Mouse (Mus musculus) lung, adult 18-20 months (tissue): ENCODE results near the gene Btrc.
A peak's percentile ranks its signal among the peaks of the same experiment; 100 is the strongest.
"Not testable (repeated sequence)": the region's sequence is repeated elsewhere in the genome, so short reads cannot be mapped to it uniquely, and the experiment has no call there.

Experiments
- DNase-seq, 2 experiments: peaks; one replicate each; pipeline ENCODE4 v3.0.0; 2022; ENCODE audit warnings: mixed read lengths in 2 of 2

Gene Btrc

DNA sequence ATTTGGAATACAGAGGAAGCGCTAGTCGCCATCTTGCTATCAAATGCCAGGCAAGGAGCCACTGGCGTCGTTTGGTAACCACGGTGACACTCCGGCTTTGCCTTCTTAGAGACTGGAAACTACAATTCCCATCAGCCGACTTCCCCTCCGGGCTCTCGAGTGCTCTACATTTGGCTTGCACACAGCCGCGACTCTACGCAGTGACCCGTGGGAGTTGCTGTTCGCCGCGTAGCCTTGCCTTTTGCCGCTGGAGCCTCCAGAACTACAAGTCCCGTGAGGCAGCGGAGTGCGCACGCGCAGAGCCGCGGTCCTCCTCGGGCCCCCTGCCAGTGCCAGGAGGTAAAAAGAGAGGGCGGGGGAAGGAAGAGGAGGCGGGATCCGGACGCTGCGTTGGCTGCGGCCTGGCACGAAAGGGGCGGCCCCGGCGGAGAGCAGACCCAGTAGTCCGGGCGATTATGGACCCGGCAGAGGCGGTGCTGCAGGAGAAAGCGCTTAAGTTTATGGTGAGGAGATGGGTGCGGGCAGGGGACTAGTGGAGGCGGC lies at the start of gene Btrc:
Gene Btrc (plus strand): TSS at position 351 of the 543 bp plus-strand sequence.
- DNase-seq: peak; percentile 100

DNA sequence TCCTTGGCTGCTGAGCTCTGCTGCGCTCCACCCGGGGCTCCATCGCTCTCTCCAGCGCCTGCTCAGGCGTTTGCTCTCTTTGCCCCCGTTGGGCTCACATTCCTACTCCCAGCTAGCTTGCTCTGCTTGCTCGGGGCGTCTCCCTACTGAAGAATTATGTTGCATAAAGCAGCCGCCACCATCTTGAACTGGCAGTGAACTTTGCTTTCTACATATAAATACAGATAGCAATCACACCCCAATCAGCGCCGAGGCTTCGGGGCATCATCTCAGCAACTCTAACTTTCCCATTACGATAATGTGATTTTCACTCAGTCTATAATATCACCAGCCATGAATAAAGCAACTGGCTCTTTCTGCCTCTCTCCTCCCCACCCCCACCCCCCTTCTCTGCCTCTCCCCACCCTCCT lies 46.1 kb upstream of the Btrc start:
- no peak for DNase-seq

DNA sequence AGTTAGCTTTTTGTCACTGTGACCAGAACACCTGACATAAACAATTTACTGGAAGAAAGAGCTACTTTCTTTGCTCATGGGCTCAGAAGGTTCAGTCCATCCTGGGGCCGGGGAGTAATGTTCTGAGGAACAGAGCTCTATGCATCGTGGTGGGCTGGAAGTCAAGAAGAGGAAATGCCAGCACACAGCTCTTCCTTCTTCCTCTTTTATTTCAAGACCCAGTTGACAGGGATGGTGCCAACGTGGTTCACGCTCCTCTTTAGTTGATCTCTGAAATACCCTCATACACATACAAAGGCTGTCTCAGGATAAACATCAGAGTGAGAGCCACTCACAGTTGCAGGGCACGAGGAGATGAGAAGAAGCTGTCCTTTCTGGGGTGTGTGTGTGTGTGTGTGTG lies 42.5 kb upstream of the Btrc start:
- no peak for DNase-seq

DNA sequence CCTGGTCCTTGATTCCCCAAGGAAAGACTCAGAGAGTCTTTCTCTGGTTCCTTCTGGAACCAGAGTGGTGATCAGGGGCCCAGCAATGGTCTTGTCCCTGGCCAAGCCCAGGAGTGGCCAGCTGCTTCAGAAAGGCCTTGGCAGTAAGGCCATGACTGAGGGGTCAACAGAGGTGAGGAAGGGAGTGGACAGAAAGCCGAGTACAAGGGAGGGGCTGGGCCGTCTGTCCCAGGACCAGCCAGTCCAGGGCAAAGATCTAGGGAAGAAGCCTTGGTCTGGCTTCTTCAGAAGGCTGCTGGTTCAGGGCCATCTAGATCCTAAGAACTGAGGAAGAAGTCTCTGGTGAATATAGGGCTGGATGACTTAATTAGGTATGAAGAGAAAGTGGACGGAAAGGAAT lies 34.5 kb upstream of the Btrc start:
- no peak for DNase-seq

DNA sequence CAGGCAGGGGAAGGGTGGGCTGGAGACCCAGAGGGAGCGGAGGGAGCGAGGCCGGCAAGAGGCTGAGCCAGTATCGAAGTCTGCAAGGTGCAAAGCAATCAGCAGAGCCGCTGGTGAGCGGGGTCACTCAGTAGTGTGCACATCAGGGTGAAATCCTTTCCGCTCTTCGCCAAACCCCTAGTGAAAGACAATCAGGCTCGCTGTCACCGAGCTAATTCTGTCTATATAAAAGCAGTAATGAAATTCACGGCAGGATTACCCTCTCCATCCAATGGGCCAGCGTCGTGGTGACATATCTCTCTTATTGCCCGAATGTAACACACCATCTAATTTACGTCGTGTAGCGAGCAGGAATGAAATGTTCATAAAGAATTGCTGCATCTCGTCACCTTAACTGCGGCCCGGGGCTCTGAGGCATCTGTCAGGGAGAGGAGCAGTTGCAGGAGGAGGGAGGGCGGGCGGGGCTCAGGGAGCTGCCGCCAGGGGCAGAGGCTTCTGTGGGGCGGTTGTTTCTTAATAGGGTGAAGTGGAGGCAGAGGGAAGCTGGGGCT lies 33.7 kb upstream of the Btrc start:
- DNase-seq: no peak

DNA sequence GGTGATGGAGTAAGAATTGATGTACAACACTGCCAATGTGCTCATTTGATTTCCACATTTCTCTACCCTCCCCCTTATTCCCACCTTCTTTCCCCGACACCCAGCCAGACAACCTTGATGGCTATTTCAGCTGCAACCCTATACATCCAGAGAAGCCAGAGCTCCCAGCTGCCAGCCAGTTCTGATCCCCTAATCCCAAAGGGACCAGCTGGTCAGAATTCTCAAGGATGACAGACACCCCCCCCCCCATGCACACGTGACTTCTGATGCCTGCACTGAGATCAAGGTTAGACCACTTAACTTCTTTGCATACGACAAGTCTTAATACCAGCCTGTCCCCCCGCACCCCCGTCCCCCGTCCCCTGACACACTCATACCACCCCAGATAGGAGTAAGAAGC lies 26.8 kb upstream of the Btrc start:
- DNase-seq: no peak

DNA sequence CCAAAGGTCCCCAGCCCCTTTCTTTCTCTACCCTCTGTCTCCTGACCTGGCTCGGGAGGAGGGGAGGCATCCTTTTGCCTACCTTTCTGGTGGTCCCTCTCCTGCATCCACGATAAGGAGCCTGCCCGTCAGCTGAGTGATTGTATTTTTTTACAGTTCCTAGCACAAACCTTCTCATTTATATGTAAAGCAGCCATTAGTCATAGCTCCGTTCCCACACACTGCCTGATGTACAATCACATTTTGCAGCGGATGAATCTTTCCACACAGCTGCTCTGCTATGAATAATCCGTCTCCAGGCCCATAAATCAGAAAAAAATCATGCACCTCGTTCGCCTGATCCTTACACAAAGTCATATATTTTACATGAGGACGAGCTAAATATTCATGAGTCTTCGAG lies 25.4 kb upstream of the Btrc start:
- no peak for DNase-seq

DNA sequence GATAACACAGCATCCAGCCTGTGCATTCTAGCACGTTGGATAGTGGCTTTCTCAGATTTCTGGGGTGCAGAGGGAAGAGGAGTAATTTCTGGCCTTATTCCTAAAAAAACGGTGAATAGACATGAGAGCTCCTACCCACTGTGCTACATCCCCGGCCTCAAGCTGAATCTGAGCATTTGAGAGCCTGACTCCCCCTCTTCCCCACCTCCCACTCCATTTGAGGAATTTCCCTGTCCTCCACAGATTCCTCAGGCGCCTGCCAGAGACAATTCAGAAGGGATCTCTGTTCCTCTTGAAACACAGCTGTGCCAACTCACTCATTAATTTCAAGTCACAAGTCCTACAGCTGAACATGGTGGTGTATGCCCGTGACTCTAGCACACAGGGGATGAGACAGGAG lies 19.6 kb upstream of the Btrc start:
- DNase-seq: no peak

DNA sequence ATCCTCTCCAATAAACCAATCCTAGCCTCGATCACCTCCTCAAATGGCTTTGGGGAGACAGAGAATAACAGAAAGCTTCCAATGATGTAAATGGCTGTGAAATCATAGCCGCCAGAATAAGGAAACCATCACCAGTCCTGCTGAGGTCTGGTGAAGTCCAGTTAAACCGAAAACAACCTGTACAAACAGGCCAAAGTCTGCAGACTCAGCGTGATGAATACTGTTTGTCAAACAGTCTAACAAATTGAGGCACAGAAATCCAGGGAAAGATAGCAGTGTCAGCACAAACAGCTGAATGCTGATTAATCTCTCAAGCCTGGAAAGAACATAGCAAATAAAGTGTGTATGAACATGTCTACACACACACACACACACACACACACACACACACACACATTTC lies 15.3 kb upstream of the Btrc start:
- DNase-seq: no peak

DNA sequence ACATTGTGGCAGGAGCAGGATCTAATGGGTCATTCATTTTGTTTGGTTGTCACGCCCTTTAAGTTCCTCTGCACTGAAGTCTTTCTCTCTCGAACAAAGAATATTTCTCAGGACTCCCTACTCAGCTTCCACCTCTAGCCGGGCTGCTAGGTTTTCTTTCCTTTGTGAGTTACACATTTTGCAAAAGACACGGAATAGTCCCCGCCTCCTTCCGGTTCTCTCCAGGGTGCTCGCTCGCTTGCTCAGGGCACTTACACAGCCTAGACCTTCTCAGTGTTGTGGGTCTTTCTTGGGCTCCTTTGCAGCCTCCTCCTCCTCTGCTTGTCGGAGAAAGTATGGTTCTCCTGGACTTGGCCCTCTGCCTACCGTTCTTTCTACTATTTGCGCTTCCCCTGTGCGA lies 13.1 kb upstream of the Btrc start:
- no peak for DNase-seq

DNA sequence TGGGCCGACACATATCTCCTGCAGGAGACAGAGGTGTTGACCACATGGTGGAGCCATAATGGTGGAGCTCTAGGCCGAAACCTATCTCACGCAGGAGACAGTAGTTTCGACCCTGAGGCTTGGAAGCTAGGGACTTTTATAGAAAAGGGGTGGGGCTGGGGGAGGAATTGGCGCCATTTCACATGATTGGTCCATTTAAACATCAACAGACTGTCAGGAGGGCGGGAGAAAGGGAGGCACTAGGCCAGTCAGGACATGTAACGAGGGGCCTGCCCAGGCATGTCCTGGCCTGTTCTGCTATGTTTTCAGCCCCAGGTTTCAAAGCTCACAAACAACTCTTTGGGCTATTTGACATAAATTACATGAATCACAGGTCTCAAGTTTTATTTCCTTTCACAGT lies 10.8 kb upstream of the Btrc start:
- DNase-seq: not testable (repeated sequence)

DNA sequence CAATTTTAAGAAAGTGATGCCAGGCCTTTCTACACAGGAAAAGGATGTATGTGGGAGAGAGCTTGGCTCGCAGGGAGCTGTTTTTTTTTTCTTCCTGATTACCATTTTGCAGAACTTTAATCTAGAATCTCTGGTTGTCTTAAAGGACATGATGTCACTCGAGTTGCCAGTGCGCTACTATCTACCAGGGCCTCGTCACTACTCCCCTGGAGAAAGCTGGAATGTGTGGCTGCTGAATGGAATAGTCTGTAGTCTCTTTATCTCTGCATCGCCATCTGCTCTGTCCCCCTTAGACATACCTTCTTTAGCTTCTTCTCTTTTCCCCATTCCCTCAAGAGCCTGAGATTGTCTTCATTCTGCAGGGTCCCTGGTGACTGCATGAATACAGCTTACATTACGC lies 7.9 kb upstream of the Btrc start:
- DNase-seq: no peak

DNA sequence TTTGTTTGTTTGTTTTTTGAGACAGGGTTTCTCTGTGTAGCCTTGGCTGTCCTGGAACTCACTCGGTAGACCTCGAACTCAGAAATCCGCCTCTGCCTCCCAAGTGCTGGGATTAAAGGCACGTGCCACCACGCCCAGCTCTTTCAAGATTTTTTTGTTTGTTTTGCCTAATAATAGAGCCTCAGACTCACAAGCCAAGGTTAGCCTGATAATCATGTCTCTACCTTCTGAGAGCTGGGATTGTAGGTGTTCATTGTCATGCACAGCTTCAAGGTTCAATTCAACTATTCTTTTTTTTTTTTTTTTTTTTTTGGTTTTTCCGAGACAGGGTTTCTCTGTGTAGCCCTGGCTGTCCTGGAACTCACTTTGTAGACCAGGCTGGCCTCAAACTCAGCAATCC lies 6.7 kb upstream of the Btrc start:
- DNase-seq: not testable (repeated sequence)

DNA sequence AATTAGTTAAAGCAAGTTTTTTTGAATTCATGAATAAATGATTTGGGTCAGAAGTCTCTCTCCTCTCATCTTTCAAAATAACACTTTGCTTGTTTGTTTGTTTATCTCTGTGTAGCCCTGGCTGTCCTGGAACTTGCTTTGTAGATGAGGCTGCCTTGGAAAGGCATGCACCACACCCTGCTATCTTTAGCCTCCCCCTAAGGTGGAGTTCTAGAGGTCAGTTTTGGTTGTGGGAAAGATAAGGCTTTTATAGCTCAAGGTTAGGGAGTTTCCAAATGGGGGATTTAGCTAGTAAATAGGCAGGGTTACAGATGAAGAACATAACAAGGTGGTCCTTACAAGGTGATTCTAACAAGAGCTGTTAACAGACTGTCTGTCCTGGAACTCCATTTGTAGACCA lies 3.0 kb upstream of the Btrc start:
- DNase-seq: no peak

DNA sequence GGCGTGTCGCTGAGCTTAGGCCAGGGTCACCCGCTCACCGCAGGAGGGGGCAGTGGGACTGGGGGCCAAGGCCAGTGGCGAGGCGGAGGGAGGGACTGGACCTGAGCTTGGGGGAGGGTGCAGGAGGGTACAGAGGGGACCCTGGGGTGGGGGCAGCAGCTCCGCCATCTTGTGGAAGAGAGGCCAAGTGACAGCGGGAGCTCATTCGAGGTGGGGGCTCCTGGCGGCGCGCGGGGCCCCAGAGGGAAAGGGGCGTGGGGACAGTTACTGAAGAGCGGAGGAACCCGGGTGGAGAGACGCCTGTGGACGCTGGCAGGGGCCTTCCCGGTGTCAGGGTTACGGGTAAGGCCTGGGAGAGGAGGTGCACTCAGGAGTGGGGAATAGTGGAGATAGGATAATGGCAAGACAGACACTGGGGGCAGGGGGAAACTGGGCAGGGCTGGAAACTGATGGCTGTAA lies 428 bp downstream of the Btrc start:
- no peak for DNase-seq

DNA sequence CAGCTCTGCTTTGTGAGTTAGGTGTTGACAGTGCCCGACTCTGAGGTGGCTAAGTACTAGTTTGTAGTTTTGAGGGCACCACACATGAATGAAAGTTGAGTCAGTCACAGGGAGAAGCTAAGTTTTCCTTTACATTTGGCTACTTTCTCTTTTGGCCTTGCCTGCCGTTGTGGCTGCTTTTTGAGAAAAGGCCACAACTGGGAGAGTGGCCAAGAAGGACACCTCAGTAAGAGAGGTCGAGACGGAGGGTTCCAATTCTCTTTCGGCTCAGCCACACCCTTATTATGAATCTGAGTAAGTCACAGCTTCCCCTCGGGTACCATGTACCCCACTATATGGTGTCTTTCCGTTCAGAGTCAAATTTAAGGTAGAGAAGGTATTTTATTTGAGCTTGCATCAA lies 3.1 kb downstream of the Btrc start:
- no peak for DNase-seq

DNA sequence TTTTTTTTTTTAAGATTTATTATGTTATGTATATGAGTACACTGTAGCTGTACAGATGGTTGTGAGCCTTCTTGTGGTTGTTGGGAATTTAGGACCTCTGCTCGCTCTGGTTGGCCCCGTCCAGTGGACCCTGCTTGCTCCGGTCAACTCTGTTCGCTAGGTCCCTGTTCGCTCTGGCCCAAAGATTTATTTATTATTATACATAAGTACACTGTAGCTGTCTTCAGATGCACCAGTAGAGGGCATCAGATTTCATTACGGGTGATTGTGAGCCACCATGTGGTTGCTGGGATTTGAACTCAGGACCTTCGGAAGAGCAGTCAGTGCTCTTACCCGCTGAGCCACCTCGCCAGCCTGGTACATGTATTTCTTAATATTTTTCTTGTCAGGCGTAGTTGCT lies 21.3 kb downstream of the Btrc start:
- not testable (repeated sequence) for DNase-seq

DNA sequence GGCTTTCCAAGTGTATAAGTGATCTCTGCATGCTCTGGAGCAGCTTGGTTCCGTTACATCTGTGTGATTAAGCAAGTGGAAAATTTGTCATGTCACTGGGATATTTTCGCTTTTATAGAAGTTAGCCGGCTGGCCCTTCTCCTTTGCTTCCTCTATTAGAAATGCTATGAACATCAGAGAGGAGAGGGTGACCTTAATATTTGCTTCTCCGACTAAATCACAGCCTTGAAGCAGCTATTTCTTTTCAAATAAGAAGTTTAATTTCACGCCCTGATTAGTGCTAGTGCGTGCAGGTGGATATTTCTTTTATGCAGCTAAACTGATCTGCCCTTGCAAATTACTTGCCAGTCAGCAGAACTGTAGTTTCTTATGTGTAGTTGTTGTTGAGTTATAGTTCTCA lies 25.0 kb downstream of the Btrc start:
- DNase-seq: no peak

DNA sequence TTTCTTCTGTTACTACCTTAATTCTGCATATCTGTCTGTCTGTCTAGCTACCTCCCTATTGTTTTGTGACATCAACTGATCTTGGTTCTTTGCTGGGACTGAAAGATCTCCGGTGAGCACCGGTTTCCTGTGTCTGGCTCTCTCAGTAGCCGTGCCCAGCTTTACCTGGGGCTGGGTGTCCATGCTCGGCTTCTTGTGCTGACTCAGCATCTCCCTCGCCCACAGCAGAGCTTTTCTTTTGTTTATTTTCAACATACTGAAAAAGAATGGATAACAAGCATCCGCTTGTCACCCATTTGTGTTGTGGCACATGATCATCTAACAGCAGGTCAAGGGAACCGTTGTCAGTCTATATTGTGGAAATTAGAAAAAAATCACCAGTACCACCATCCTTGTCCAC lies 30.5 kb downstream of the Btrc start:
- no peak for DNase-seq

DNA sequence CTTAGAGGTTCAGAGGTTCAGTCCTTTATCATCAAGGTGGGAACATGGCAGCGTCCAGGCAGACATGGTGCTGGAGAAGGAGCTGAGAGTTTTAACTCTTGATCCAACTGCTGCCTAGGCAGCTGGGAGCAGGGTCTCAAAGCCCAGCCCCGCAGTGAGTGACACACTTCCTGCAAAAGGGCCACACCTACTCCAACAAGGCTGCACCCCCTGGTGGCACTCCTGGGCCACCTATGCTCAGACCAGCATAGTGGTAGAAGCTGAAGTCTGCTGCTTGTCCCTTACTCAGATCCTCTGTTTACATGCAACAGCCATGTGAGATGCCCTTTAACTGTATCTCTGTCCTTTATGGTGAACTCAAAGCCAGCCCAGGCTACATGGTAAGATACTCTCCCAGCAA lies 47.5 kb downstream of the Btrc start:
- no peak for DNase-seq

DNA sequence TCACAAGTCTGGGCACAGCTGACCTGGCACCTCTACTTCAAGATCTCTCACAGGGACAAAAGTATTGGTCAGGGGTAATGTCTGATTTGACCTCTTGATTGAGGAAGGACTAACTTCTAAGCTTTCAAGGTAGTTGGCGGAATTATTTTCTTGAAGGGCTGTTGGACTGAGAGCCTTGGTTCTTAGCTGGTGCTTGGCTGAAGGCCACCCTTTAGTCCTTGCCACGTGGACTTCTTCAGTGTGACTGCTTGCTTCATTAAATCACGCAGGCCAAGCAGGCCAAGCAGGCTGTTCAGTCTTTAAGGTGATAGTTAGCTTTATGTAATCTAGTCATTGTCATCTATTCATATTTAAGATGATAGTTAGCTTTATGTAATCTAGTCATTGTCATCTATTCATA lies 49.2 kb downstream of the Btrc start:
- DNase-seq: peak; percentile 39 to 45

DNA sequence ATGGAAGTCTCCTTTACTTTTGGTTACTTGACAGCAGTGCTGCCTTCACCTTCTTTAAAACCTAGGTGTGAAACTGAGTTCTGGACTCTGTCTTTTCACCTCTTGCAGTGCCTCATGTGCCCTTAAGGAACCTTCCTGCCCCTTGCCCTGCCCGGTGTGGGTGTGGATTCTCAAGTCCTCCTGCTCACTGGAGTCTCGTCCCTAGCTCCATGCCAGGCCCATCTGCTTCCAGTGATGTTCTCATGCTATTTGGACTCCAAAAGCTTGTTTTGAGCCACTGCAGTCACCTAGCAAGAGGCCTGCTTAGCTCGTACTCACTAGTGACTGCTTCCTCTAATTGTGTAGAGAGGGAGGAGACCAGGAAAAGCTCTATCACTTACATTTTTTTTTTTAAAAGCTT lies 50.4 kb downstream of the Btrc start:
- DNase-seq: peak in 1 of 2 experiments; percentile 9

DNA sequence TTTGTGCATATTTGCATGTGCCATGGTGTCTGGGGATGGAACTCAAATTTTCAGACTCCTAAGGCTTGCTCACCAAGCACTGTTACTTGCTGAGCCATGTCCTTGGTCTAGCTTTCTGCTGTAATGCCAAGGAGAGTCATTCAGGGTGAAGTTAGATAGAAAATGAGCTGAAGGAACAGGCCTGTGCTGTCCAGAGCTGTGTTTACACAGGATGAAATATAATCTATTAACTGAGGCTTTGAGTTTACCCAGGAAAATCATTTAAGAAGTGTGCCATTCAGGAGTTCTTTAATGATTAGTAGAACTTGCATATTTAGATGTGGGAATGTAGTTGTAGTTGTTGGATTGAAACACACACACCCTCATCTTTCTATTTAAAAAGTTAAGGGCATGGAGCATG lies 54.1 kb downstream of the Btrc start:
- no peak for DNase-seq

DNA sequence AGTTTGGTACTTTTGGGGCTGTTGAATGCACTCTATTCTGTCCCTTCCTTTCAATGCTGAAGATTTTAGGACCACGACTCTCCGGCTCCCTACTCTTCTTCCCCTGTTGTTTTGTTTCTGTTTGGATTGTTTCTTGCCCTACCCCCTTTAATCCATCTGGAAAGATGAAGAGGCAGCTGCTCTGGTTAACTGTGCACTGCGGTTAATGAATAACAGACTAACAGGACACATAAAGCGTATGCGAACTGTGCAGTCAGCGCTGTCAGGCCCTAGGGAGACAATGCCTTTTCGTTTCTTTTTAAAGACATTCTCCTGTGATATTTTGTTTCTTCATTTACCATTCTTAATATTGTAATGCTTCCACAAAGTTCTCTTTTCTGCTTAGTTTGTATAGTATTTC lies 58.7 kb downstream of the Btrc start:
- DNase-seq: no peak

DNA sequence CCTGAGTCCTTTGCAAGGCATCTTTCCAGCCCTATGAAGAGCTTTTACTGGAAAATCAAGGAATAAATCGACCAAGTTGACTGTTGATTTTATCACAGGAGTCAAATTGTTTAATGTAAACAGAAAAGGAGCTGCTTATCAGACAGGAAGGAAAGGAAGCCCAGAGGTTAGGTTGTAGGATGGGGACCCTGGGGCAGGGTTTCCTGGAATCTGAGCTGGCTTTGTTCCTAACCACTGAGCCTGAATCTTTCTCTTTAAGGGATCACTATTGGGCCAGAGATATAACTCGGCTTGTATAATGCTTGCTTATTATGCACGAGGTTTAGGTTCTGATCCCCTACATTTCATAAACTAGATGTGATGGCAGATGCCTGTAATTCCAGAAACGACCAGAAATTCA lies 64.6 kb downstream of the Btrc start:
- peak; percentile 37 to 50 for DNase-seq
